Mouse (Mus musculus) cerebellum, adult 2 months (tissue): ENCODE results near the gene Olfml2a.

Experiments
- CTCF ChIP-seq: fragments of 200-500 bp; IDR thresholded peaks from 2 replicates; pipeline ENCODE4 v1.5.1; 2011; ENCODE audit warnings: low read depth, mild to moderate bottlenecking, control low read depth, low read length, moderate library complexity, borderline replicate concordance; ENCODE audit not compliant: insufficient read depth
- POLR2A ChIP-seq: fragments of 200-500 bp; IDR thresholded peaks from 2 replicates; pipeline ENCODE4 v1.6.1; 2011; ENCODE audit warnings: low read length, control low read depth, borderline replicate concordance; ENCODE audit not compliant: insufficient read depth

DNA sequence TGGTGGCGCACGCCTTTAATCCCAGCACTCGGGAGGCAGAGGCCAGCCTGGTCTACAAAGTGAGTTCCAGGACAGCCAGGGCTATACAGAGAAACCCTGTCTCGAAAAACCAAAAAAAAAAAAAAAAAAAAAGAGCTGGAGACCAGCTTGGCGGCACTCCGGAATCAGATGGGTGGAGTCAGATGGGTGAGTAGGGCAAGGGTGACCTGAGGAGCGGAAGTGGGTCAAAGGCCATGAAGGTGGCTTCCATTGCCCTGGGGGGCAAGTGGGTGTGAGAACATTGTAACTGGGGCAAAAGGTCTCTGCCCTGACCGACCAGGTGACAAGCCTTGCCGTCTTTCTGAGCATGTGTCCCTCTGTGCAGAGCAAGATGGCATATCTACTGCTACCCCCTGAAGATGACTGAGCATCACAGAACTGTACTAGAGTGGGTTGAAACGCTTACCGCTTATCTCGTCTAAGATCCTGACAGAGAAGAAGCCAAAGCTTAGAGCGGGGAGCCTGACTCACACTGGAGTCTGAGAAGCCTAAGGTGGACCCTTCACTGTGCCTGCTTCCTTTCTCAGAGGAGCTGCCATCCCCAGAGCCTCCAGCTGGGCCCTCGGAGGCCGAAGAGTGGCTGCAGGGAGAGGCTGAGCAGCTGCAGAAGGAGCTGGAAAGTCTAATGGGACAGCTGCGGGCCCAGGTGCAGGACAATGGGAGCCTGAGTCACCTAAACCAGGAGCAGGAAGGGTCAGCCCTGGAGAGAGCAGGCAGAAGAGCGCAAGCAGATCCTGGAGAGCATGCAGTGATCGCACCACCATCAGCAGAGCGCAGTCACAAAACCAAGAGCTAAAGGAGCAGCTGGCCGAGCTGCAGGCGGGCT is 44.4 kb downstream of the Olfml2a start:
- TF ChIP-seq POLR2A = no peak
- TF ChIP-seq CTCF = no peak
